Mouse (Mus musculus) cerebellum, postnatal 14 days (tissue): ENCODE measurements around the gene Olfr1316.

Experiments
- DNase-seq, 2 experiments: peaks; one replicate each; pipeline ENCODE4 v3.0.0; 2021; ENCODE audit warnings: mixed read lengths in 2 of 2

Olfr1316 gene

DNA sequence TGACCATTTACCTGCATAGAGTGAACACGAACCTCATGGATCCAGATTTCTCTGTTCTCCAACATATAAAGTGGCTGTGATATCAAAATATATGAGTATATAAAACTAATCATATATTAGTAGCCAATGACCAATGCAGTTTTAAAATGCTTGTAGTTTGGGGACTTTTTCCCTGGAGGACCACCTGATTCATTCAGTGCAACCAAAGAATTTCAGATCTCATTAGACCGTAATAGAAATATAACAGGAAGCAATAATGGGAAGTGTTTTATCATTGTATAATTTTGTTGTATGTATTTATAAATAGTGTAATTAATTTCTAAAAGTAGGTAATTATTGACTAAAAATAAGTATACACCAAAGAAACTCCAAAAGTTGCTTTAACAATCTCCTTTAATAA, at the start of gene Olfr1316:
Gene Olfr1316 (minus strand): TSS at position 101 of the 400 bp plus-strand sequence.
- no peak for DNase-seq

DNA sequence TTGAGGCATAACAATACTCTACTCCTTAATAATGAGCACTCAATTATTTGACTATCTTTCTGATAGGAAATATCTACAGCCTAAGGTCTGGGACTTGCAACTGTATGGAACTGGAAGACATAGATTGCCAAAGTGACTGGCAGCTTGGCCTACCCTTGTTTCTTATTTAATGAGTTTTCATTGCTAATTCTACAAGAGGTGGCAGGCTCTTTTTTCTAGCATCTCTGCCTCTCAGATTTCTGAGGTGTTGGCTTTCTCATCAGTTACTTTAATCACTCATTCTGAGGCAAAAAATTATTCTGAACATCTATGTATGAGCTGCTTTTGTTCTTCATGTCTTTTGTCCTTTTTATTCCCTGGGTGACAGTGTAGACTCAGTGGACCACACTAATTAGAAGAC, 19.1 kb upstream of the Olfr1316 start, which contains the start of gene Olfr1318:
Gene Olfr1318 (plus strand): TSS at position 301 of the 400 bp plus-strand sequence.
- no peak for DNase-seq

DNA sequence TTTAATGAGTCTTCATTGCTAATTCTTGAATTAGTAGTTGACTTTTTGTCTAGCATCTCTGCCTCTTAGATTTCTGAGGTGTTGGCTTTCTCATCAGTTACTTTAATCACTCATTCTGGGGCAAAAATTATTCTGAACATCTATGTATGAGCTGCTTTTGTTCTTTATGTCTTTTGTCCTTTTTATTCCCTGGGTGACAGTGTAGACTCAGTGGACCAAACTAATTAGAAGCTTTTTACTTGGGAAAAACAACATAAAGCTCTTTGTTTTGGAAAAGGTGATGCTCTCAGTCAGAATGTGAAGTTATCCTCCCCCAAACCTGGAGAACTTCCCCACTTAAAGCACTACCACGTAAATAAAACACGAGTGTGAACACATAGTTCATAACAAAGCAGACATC, 5.3 kb upstream of the Olfr1316 start, which contains the start of gene Olfr1317:
Gene Olfr1317 (plus strand): TSS at position 301 of the 400 bp plus-strand sequence.
- no peak for DNase-seq

DNA sequence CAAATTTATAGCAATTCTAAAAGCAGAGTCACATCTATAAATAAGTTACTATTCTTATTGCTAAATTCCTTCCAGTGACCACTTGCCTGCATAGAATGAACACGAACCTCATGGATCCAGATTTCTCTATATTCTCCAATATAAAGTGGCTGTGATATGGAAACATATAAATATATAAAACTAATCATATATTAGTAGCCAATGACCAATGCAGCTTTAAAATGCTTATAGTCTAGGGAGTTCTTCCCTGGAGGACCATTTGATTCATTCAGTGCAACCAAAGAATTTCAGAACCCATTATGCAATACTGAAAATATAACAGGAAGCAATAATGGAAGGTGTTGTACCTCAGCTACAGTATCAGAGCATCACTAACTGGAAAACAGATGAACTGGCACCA, 19.4 kb downstream of the Olfr1316 start, which contains the start of gene Olfr1315-ps1:
Gene Olfr1315-ps1 (minus strand): TSS at position 101 of the 400 bp plus-strand sequence.
- DNase-seq, result no peak

DNA sequence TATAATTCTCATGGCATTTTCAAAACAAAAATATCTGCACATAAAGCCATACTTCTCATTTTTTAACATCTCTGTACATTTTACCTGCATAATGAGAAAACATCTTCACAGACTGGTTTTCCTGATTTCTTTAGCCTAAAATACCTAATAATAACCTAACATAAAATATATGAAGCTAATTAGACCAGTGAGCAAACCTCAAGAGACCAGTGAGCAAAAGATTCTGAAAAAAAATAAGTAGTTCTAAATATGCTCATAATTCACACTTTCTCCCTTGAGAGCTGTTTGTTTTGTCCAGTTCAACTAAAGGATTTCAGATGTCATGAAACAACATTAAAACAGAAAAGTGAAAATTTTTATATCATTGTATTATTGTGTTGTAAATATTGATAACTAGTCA, 38.1 kb downstream of the Olfr1316 start, which contains the start of gene Olfr1314:
Gene Olfr1314 (minus strand): TSS at position 101 of the 400 bp plus-strand sequence.
- DNase-seq, result no peak

DNA sequence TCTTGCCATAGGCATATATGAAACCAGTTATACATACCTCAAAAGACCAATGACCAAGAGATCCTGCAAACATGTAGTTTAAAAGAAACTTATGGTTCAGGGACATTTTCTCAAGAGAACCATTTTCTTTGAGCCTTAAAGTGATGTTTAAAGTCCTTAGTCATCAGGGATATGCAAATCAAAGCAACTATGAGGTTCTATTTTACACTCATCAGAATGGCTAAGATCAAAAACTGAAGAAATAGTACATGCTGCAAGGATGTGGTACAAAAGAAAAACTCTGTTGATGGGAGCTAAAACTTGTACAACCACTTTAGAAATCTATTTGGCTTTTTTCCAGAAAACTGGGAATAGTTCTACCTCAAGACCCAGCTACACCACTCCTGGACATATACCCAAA, 57.0 kb downstream of the Olfr1316 start, which contains the start of gene Olfr1313:
Gene Olfr1313 (minus strand): TSS at position 101 of the 400 bp plus-strand sequence.
- no peak for DNase-seq
